Mouse (Mus musculus) c-Kit-positive CD71-positive TER-119-positive erythroid progenitor cells, embryonic 14.5 days (primary cell): ENCODE measurements around the gene Slc22a20.
A peak's percentile ranks its signal among the peaks of the same experiment; 100 is the strongest.

Source experiments
- DNase-seq: peaks from one replicate; pipeline ENCODE4 v3.0.0-alpha.2; 2013; ENCODE audit warnings: low spot score

Slc22a20 gene

DNA sequence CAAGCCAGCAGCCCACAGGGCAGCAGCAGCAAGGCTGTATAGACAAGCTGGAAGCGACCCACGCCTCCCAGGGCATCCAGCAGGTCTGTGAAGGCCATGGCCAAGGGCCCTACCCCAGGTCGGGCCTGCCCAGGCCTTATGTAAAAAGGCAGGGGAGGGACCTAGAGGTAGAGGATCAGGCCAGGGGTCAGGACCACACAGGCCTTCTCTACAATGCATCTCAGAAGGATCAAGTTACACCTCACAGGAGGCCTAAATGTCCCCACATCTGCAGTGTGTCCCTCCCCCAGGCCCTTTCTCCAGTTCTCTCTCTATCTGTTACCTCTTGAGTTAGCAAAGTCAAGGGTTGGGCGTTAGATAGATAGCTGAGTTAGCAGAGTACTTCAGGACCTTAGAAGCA is at the start of gene Slc22a20:
Gene Slc22a20, minus strand, starts transcription at position 101 of the 400 bp plus-strand sequence.
- no peak for DNase-seq

DNA sequence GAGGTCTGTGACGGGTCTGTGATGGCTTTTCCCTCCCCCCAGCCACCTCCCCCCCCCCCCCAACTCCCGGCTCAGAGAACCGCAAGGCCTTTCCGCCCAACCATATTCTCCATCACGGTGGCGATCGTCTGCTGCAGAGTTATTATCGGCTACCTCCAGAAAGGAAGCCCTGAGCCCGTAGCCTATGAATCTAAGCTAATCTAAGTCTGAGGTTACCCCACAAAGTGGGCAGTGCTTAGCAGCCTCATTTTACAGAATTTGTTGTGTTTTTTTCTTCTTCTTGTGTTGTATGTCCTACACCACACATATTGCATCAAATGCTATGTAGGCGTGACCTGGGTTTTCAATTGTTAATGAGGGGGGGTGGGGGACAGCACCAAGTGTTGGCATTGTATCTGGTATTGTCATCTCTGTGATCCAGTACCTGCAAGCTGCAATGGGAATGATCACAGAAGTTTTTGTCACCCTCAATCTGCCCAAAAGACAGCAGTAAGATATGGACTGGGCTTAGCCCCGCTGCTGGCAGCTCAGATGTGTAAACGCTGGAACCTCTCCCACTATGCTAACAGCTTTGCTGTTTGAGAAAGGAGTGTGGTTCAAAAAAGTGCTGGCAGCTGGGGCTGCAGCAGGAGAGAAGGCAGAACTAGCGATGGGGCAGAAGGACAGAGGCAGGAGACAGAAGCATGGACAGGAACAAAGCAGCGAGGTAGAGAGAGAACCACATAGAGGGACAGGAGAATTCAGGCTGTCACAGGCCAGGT is 44.8 kb upstream of the Slc22a20 start:
- DNase-seq = no peak

DNA sequence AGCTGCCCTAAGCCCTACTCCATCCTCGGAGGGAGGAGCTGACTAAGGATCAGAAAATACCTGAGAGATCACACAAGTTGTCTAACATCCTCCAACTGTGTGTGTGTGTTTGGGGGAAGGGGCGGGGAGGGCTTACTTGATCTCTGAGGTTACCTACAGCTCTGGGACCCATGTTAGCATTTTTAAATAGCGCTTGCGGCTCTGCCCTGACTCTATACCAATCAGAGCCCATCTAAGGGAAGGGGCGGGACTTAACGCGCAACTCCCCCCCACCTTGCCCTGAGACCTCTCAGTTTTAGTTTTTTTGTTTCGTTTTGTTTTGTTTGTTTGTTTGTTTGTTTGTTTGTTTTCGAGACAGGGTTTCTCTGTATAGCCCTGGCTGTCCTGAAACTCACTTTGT is 43.5 kb upstream of the Slc22a20 start:
- DNase-seq = no peak

DNA sequence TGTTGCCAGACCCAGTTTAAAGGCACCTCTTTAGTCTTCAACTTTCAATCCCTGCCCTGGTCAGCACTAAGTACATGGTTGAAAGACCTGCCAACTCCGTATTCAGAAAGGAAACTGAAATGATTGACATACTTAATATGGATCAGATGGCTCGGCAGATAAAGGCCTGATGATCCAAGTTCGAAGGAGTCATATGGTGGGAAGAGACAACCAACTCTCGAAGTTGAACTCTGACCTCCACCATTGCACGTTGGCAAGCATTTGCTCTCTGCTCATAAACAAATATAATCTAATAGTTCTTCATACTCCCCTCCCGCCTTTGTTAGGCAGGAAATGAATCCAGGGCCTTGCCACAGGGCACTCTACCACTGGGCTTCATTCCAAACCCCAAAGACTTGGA is 43.0 kb upstream of the Slc22a20 start:
- DNase-seq = no peak

DNA sequence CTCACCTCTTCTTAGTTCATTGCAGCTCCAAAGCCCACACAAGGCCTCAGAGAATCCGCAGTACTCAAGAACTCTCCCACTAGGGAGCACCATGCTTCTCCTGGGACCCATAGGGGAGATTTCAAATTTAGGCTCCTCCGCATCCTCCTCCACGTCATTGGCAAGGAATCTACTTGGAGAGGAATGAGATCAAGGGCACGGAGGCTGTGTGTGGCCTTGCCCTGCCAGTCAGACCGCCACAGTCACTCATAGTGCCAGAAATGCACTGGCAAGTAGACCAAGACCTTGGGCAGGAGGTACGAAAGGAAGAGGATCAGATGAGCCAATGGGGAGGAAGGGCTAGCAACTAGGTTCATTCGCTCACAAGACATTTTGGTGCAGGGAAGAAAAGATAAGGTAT is 38.0 kb upstream of the Slc22a20 start:
- DNase-seq = no peak

DNA sequence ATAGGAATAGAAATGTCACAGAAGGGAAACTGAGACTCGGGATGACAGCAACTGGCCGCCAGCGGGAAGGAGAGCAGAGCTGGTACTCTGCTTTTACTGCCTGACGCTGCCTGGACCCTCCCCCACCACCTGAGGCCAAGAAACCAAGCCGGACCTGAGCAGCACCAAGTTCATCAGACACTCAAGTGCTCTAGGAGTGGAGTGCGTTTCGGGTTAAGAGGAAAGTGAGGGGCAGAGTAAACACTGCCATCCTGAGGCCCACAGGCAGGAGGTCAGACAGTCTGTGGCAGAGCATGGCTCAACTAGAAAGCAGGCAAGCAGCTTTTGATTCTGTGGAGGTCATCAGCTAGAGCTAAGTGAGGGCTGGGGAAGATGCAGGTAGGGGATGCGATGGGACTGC is 37.1 kb upstream of the Slc22a20 start:
- DNase-seq = no peak

DNA sequence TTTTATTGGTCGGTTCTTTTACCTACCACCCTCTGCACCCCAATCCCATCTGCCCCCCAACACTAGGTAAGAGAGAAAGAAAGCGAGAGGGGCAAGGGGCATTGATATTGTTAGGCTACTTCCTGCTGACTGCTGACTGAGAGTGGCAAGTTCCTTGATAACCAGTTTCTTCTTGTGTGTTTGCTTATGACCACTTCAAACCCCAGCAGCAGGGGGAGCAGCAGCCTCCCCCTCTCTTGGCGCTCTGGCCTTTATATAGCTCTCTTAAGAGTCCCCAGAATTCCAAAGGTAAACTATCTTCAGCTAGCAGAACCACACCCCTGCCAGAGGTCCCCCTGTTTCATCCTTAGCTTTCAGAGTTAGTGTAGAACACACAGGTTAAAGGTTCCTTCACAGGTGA is 34.3 kb upstream of the Slc22a20 start:
- no peak for DNase-seq

DNA sequence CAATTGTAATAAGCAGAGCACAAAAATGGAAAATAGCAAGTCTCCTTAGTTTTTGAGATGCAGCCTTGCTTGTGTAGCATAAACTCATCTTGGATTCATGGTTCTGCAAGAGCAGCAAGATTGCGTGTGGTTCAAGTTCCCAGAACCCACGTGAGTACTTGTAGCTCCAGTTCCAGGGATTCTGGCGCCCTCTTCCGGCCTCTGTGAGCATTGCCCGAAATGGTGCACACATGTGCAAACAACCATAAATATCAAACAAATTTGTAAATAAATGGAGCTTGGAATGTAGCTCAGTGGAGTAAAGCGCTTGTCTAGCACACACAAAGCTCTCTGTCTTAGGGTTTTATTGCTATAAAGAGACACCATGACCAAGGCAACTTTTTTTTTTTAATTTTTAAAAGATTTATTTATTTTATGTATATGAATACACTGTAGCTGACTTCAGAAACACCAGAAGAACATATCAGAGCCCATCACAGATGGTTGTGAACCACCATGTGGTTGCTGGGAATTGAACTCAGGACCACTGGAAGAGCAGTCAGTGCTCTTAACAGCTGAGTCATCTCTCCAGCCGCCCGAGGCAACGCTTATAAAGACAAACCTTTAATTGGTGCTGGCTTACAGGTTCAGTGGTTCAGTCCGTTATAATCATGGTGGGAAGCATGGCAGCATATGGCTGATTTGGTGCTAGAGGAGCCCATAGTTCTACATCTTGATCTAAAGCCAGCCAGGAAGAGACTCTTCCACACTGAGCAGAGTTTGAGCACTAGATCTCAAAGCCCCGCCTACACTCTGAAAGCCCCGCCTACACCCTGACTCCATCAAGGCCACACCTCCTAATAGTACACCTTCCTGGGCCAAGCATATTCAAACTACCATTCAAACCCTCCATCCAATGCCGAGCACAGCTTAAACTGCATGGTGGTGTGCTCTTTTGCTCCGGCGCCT is 32.5 kb upstream of the Slc22a20 start:
- peak; percentile 94 for DNase-seq

DNA sequence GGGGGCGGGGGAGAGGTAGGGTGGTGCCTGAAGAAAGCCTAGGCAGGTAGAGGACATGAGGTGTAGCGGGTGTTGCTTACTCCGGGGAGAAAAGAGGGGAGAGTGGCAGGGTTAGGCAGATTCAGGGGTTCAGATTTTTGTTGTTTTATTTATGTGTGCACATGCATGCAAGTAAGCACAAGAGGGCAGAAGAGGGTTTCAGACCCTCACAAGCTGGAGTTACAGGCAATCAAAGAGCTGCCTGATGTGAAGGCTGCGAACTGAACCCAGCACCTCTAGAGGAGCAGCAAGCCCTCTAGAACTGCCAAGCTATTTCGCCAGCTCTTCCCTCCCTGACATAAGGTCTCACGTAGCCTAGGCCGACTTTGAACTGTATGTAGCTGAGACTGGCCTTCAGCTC is 30.6 kb upstream of the Slc22a20 start:
- peak; percentile 23 for DNase-seq

DNA sequence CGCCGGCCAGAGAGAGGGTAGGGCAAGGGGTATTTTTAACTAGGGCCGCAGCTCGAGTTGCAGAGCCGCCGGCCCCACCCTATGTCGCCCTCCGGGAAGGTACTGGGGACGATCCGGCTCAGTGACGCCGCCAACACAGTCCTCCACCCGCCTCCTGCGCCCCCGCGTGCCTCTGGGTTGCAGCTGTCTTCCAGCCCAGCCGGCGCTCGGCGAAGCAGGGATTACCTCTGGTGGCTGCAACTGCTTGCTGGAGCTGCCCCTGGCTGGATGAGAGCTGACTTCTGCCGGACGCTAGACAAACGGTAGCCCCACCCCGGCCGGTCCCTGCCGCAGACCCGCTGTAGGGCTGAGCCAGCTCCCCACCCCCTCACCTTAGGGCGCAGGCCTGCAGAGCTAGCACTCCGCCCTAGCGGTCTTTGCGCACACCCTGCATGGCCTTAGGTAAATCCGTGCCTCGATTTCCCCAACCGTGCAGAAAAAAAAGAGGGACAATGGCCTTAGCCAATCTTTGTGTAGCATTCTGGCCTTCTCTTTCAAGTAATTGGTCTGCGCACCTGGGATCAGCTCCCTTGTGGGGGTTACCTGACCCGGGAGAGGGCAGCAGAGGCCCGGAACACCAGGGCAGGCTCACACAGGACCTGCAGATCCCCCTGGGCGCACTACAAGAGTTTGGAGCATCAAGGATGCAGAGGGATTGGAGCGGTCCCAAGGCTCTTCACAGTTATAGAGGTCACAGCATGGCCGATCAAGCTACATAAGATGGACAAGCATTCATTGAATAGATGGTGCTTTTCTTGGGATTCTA is 29.8 kb upstream of the Slc22a20 start, which contains the start of gene Capn1:
Gene Capn1, minus strand, starts transcription at position 387 of the 805 bp plus-strand sequence.
- peak; percentile 69 for DNase-seq

DNA sequence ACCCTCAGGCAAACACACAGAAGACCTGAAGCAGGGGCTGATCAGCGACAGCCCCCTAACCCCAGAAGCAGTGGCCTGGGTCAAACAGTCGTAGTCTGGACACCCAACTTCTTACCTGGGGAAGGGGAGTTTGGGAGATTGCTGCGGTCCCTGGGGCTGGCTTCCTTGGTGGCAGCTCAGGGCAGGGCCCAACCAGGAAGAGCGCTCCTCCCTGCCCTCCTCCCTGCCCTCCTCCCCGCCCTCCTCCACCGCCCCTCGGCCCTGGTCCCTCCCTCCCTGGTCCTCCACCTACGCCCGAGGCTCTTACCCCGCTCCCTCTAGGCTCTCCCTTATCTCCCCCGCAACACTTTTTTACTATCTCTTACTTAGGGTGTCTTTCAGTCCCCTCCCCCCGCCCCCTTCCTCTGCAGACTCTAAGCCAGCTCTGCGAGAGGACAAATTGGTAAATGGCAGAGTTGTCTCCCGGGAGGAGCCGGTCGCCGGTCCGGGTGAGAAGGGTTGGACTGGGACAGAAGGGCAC is 29.1 kb upstream of the Slc22a20 start:
- DNase-seq = peak; percentile 87

DNA sequence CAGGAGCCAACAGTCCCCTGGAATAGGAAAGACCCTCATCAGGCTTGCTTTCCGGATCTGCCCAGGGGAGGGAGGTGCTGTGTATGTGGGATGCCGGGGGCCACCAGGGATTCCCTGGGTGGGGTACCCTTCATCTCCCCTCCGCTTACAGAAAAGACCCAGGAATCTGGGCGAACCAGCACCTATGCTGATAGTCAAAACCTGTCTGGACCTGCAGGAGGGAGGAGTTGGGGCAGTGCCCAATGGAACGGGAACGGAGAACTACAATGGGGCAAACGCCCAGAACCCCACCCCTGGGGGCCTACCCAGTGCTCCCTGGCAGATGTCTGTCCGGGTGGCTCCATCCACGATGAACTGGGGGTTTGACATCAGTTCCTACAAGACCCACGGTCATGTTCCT is 27.7 kb upstream of the Slc22a20 start:
- DNase-seq = no peak

DNA sequence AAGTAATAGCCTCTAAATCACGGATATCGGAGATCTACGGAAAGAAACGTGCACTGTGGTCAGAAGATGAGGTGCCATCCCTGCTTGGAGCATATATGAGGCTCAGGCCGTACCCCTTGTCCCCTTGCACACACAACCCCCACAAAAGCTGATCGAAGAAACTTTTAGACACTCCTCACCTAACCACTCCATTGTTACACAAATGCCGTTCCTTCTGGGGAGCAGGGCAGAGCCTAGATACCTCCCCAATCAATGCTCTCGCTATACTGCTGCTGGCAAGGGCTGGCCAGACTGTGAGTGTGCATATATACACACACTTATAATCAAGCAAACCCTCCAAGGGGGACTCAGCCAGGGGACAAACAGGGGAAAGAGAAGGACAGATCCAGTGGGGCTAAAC is 23.2 kb upstream of the Slc22a20 start:
- DNase-seq = no peak

DNA sequence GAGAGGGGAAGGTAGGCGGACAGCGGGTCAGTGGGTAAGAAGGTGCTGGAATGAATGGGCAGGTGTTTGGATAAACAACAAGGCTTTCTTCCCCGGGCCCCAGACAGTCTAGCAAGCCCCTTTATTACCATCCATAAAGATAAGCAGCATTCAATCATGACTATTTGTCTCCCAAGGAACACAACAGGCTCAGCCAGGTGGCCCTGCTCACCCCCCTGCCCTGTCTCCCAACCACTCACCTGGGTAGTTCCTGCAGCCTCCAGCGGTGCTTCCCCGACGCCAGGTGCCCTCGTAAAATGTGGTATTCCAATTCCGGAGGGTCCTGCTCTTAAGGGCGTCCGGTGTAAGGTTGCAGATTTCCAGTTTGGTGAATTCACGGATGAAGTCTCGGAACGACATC is 21.1 kb upstream of the Slc22a20 start:
- DNase-seq = no peak

DNA sequence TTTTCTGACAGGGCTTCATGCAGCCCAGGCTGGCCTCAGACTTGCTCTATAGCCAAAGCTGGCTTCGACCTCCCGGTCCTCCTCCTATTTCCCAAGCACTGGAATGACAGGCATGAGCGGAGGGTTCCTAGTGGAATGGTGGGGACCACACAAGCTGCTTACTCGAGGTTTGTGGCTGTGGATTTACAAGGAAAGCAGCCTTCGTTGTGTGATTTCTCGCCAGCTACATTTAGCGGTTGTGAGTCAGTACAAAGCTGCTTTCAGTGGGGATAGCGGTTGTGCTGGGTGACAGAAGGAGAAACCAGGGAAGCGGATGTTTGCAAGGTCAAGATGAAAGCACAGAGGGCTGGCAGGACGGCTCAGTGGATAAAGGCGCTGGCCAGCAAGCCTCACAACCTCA is 19.6 kb upstream of the Slc22a20 start:
- no peak for DNase-seq

DNA sequence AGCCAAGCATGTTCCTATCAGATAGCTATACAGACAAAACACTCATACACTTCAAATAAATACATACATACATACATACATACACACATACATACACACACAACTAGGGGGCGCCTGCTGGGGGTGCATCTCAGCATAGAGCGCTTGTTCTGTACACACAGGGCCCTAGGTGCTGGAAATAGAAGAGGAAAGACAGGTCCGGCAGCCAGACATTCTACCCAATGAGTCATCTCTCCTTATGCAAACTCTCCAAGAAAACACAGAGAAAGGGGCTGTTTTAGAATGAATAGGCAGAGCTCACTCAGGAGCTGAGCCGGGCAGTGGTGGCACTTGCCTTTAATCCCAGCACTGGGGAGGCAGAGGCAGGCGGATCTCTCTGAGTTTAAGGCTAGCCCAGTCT is 14.0 kb upstream of the Slc22a20 start:
- DNase-seq = no peak

DNA sequence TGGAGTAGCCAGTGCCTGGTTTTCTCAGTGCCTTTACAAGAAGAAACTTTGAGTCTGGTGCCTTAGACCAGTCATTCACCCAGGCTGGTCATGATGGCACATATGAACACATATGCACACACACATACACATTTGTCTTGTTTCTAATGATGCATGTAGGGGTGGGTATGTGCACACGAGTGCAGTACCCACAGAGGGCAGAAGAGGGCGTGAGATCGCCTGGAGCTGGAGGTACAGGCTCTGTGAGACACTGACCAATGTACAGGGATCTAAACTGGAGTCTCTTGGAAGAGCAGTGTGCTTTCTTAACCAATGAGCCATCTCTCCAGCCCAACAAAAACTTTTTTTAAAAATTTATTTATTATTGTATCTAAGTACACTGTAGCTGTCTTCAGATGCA is 12.2 kb upstream of the Slc22a20 start:
- no peak for DNase-seq

DNA sequence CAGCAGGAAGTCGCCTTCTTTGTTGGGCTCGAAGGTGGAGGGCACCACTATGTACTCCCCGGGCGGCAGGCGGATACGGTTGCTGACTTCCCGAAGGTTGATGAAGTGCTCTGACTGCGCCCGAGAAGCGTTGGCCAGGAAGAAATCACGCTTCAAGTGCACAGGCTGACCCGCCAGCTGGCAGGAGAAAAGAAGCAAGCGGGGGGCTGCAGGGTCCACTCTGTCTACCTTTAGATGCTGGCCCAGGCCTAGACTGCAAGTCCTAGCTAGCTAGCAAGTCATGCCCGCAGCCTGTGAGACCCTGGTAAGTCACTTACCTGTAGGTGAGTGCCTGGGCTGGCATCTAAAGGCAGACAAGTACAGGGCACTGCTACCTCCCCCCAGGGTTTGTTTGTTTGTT is 8.8 kb upstream of the Slc22a20 start:
- no peak for DNase-seq

DNA sequence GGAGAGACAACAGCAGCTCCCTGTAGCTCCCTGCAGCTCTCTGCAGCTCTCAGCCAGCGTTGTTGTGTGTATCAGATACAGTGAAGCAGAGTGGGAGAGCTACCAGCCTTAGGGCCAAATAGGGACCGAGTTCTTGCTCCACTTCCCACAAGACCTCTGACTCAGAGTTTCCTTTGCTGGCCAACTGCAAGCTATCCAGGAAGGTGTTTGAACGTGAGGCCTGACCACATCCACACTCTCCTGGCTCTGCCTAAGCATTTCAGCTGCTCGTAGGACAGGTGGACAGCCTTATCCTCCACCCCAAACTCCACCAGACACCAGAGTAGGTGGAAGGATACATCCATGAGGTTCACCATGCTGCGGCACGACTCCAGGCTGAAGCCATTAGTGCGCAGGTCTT is 6.1 kb upstream of the Slc22a20 start:
- DNase-seq = no peak

DNA sequence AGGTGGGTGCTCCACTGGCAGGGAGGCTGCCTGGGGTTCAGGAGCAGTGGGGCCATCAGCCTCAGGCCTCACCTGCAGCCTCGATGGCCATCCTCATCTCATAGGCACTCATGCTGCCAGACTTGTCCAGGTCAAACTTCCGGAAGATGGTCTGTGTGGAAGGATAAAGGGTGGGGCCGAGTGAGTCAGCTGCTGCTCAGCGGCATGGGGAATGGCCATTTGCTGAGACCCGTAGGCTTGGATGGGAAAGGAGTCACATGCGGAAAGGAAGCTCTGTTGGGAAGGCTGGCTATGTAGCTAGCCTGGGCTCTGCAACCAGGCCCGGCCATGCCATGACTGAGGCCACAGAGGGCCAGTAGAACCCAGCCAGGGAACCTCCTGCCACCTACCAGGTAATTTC is 5.5 kb upstream of the Slc22a20 start:
- DNase-seq = no peak

DNA sequence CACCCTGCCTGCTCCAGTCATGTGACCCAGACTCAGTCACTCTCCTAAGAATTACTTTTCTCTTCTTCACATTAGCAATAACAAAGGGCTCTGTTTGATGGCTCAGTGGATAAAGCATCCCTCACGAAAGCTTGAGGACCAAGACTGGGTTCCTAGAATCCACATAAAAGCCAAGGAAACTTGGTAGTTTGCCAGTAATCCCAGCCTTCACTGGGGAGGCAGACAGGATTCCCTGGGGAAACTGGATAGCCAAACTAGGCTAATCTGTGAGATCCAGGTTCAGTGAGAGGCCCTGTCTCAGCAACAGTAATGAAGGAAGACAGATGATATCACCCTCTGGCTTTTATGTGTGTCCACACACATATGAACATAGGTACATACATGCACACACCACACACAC is 5.0 kb upstream of the Slc22a20 start:
- DNase-seq = no peak

DNA sequence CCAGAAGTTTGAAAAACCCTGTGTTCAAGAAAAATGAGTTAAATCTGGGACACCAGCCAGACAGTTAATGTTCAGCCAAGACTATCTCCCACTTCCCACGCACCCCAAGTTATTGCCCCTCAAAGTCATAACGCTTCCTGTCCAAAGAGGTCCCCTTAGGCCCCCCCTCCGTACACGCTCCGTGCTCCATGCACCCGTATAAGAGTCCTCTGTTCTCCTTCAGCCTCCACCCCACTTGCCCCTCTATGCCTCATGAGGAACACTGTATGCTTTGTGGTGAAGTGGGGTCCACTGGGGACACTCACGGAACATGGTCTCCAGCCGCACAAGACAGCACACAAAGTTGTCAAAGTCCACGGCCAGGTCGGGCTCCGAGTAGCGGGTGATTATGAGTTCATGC is 4.1 kb upstream of the Slc22a20 start:
- DNase-seq = no peak
